Mouse (Mus musculus): Measurements from ENCODE around the gene Spata2. TPM values are rescaled to one million over a fixed set of nuclear protein-coding genes. Genes with fewer than 3 reads are reported as not detected.

The Spata2 gene
- polyA plus RNA-seq, 1 experiment from 2014 or later = 23.1 TPM

- H3K36me3 ChIP-seq (ENCODE audit: control insufficient read depth, insufficient read depth, low read length) = peaks cover 8% of the 10 kb centered on the region; the same call in 1 of the 2 replicates
- ATAC-seq (ENCODE audit: insufficient read depth, low FRiP score, low TSS enrichment) = no peak
These were observed 42.0 kb downstream of the Spata2 start for GRCm38 (mm10) chr2:167450647-167451046.

GRCm38 (mm10) chr2:167449331-167450275 is 43.1 kb downstream of the Spata2 start:
- DNase-seq (ENCODE audit: low spot score) (no peak), ATAC-seq (ENCODE audit: insufficient read depth, low FRiP score, low TSS enrichment) (no peak)
- no peaks in the 10 kb centered on the region for H3K4me1 ChIP-seq (ENCODE audit: control insufficient read depth, insufficient read depth, low read length)
- 90% methylated on average over 21 of the region's 21 CpGs for WGBS
- no peak overlapping the region for H3K9ac ChIP-seq (ENCODE audit: low read length)
- no peak overlapping the region for H3K27ac ChIP-seq (ENCODE audit: low read depth, low read length)
- H3K9me3 ChIP-seq (ENCODE audit: control insufficient read depth, low read length) = no peaks in the 10 kb centered on the region
- no peak overlapping the region for H3K4me3 ChIP-seq (ENCODE audit: low read depth, low read length)
- no peaks in the 10 kb centered on the region for H3K27me3 ChIP-seq (ENCODE audit: control insufficient read depth, insufficient read depth, low read length)
- peaks cover 8% of the 10 kb centered on the region; the same call in 1 of the 2 replicates for H3K36me3 ChIP-seq (ENCODE audit: control insufficient read depth, insufficient read depth, low read length)
- no peak overlapping the region for H3K4me2 ChIP-seq (ENCODE audit: low read depth)

More at GRCm38 (mm10) chr2:167450647-167451046, 42.0 kb downstream of the Spata2 start:
- Histone ChIP-seq H3K27ac (ENCODE audit: low read depth, low read length) (no peak overlapping the region), H3K27me3 (ENCODE audit: control insufficient read depth, insufficient read depth, low read length) (no peaks in the 10 kb centered on the region), H3K4me2 (ENCODE audit: low read depth) (no peak overlapping the region), H3K4me3 (ENCODE audit: low read depth, low read length) (no peak overlapping the region), H3K4me1 (ENCODE audit: control insufficient read depth, insufficient read depth, low read length) (no peaks in the 10 kb centered on the region), H3K9me3 (ENCODE audit: control insufficient read depth, low read length) (no peaks in the 10 kb centered on the region), H3K9ac (ENCODE audit: low read length) (no peak overlapping the region)
- WGBS = 92% methylated on average over 8 of the region's 8 CpGs
- DNase-seq (ENCODE audit: low spot score) = no peak

GRCm38 (mm10) chr2:167447629-167448028 is 45.1 kb downstream of the Spata2 start:
- Histone ChIP-seq H3K4me2 (ENCODE audit: low read depth) (no peak overlapping the region), H3K4me3 (ENCODE audit: low read depth, low read length) (no peak overlapping the region), H3K9ac (ENCODE audit: low read length) (no peak overlapping the region), H3K4me1 (ENCODE audit: control insufficient read depth, insufficient read depth, low read length) (no peaks in the 10 kb centered on the region), H3K9me3 (ENCODE audit: control insufficient read depth, low read length) (no peaks in the 10 kb centered on the region), H3K27ac (ENCODE audit: low read depth, low read length) (no peak overlapping the region), H3K36me3 (ENCODE audit: control insufficient read depth, insufficient read depth, low read length) (peaks cover 6% of the 10 kb centered on the region; the same call in 1 of the 2 replicates), H3K27me3 (ENCODE audit: control insufficient read depth, insufficient read depth, low read length) (no peaks in the 10 kb centered on the region)
- WGBS = 95% methylated on average over 8 of the region's 8 CpGs
- ATAC-seq (ENCODE audit: insufficient read depth, low FRiP score, low TSS enrichment) = no peak
- DNase-seq (ENCODE audit: low spot score) = no peak

- H3K9me3 ChIP-seq (ENCODE audit: control insufficient read depth, low read length) = no peaks in the 10 kb centered on the region
- WGBS = 97% methylated on average over 7 of the region's 7 CpGs
- ATAC-seq (ENCODE audit: insufficient read depth, low FRiP score, low TSS enrichment) (no peak), DNase-seq (ENCODE audit: low spot score) (no peak)
- H3K4me1 ChIP-seq (ENCODE audit: control insufficient read depth, insufficient read depth, low read length) = no peaks in the 10 kb centered on the region
- H3K36me3 ChIP-seq (ENCODE audit: control insufficient read depth, insufficient read depth, low read length) = peaks cover 6% of the 10 kb centered on the region; the same call in 1 of the 2 replicates
- no peak overlapping the region for H3K4me3 ChIP-seq (ENCODE audit: low read depth, low read length)
- H3K4me2 ChIP-seq (ENCODE audit: low read depth) = no peak overlapping the region
- 0 out of 2 replicates have a peak overlapping the region, but pooled peaks have one; percentile 34 for H3K27ac ChIP-seq (ENCODE audit: low read depth, low read length)
- H3K27me3 ChIP-seq (ENCODE audit: control insufficient read depth, insufficient read depth, low read length) = no peaks in the 10 kb centered on the region
- no peak overlapping the region for H3K9ac ChIP-seq (ENCODE audit: low read length)
These were observed 45.5 kb downstream of the Spata2 start for GRCm38 (mm10) chr2:167447207-167447606.

- Histone ChIP-seq H3K27me3 (ENCODE audit: control insufficient read depth, insufficient read depth, low read length) (no peaks in the 10 kb centered on the region), H3K9me3 (ENCODE audit: control insufficient read depth, low read length) (no peaks in the 10 kb centered on the region), H3K36me3 (ENCODE audit: control insufficient read depth, insufficient read depth, low read length) (peaks cover 3% of the 10 kb centered on the region; the same call in 1 of the 2 replicates), H3K27ac (ENCODE audit: low read depth, low read length) (no peak overlapping the region), H3K4me3 (ENCODE audit: low read depth, low read length) (no peak overlapping the region), H3K4me2 (ENCODE audit: low read depth) (no peak overlapping the region), H3K9ac (ENCODE audit: low read length) (no peak overlapping the region), H3K4me1 (ENCODE audit: control insufficient read depth, insufficient read depth, low read length) (no peaks in the 10 kb centered on the region)
- DNase-seq (ENCODE audit: low spot score) = no peak
- 89% methylated on average over 20 of the region's 20 CpGs for WGBS
- no peak for ATAC-seq (ENCODE audit: insufficient read depth, low FRiP score, low TSS enrichment)
These were observed 46.5 kb downstream of the Spata2 start for GRCm38 (mm10) chr2:167445911-167446780.

GRCm38 (mm10) chr2:167443411-167444193 is 49.1 kb downstream of the Spata2 start:
- H3K27me3 ChIP-seq (ENCODE audit: control insufficient read depth, insufficient read depth, low read length) = no peaks in the 10 kb centered on the region
- no peak for ATAC-seq (ENCODE audit: insufficient read depth, low FRiP score, low TSS enrichment)

GRCm38 (mm10) chr2:167439422-167439821 is 53.3 kb downstream of the Spata2 start:
- Histone ChIP-seq H3K36me3 (ENCODE audit: control insufficient read depth, insufficient read depth, low read length) (no peaks in the 10 kb centered on the region), H3K27ac (ENCODE audit: low read depth, low read length) (no peak overlapping the region), H3K9ac (ENCODE audit: low read length) (no peak overlapping the region), H3K4me3 (ENCODE audit: low read depth, low read length) (no peak overlapping the region), H3K4me1 (ENCODE audit: control insufficient read depth, insufficient read depth, low read length) (no peaks in the 10 kb centered on the region), H3K9me3 (ENCODE audit: control insufficient read depth, low read length) (no peaks in the 10 kb centered on the region), H3K4me2 (ENCODE audit: low read depth) (no peak overlapping the region), H3K27me3 (ENCODE audit: control insufficient read depth, insufficient read depth, low read length) (no peaks in the 10 kb centered on the region)
- DNase-seq (ENCODE audit: low spot score) = no peak
- over 99% methylated on average over 3 of the region's 3 CpGs for WGBS
- no peak for ATAC-seq (ENCODE audit: insufficient read depth, low FRiP score, low TSS enrichment)

More at GRCm38 (mm10) chr2:167443411-167444193, 49.1 kb downstream of the Spata2 start:
- Histone ChIP-seq H3K27ac (ENCODE audit: low read depth, low read length) (no peak overlapping the region), H3K9me3 (ENCODE audit: control insufficient read depth, low read length) (no peaks in the 10 kb centered on the region), H3K4me3 (ENCODE audit: low read depth, low read length) (no peak overlapping the region), H3K4me2 (ENCODE audit: low read depth) (no peak overlapping the region), H3K36me3 (ENCODE audit: control insufficient read depth, insufficient read depth, low read length) (peaks cover 3% of the 10 kb centered on the region; the same call in 1 of the 2 replicates), H3K4me1 (ENCODE audit: control insufficient read depth, insufficient read depth, low read length) (no peaks in the 10 kb centered on the region), H3K9ac (ENCODE audit: low read length) (no peak overlapping the region)
- DNase-seq (ENCODE audit: low spot score) = no peak
- 97% methylated on average over 4 of the region's 4 CpGs for WGBS

- no peak overlapping the region for H3K27ac ChIP-seq (ENCODE audit: low read depth, low read length)
- 94% methylated on average over 5 of the region's 5 CpGs for WGBS
These were observed 56.3 kb downstream of the Spata2 start for GRCm38 (mm10) chr2:167436371-167436770.

More at GRCm38 (mm10) chr2:167436371-167436770, 56.3 kb downstream of the Spata2 start:
- no peaks in the 10 kb centered on the region for H3K9me3 ChIP-seq (ENCODE audit: control insufficient read depth, low read length)
- no peak overlapping the region for H3K4me2 ChIP-seq (ENCODE audit: low read depth)
- DNase-seq (ENCODE audit: low spot score) (no peak), ATAC-seq (ENCODE audit: insufficient read depth, low FRiP score, low TSS enrichment) (no peak)
- no peak overlapping the region for H3K9ac ChIP-seq (ENCODE audit: low read length)
- no peaks in the 10 kb centered on the region for H3K4me1 ChIP-seq (ENCODE audit: control insufficient read depth, insufficient read depth, low read length)
- H3K27me3 ChIP-seq (ENCODE audit: control insufficient read depth, insufficient read depth, low read length) = no peaks in the 10 kb centered on the region
- H3K36me3 ChIP-seq (ENCODE audit: control insufficient read depth, insufficient read depth, low read length) = no peaks in the 10 kb centered on the region; the same call in 1 of the 2 replicates
- no peak overlapping the region for H3K4me3 ChIP-seq (ENCODE audit: low read depth, low read length)

Measured in neural tube, embryonic 11.5 days (tissue).